Mouse (Mus musculus): ENCODE measurements around the gene Ptprn. TPM values are rescaled to one million over a fixed set of nuclear protein-coding genes. Genes with fewer than 3 reads are reported as not detected.
A peak's percentile ranks its signal among the peaks of the same experiment; 100 is the strongest.
"Not testable (repeated sequence)": the region's sequence is repeated elsewhere in the genome, so short reads cannot be mapped to it uniquely, and the experiment has no call there.

The Ptprn gene
- polyA plus RNA-seq, 1 experiment from 2014 or later, result 2.3 TPM

DNA sequence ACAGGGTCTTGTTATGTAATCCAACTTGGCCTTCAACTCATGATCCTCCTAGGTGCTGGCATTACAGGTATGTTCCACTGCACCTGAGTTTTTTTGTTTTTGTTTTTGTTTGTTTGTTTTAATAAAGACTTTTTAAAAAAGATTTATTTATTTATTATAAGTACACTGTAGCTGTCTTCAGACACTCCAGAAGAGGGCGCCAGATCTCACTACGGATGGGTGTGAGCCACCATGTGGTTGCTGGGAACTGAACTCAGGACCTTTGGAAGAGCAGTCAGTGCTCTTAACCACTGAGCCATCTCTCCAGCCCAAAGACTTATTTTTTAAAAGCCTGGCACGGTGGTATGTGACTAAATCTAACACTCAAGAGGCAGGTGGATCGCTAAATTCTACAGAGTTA is 31.8 kb downstream of the Ptprn start:
- not testable (repeated sequence) for H3K9ac ChIP-seq; H3K27ac ChIP-seq; H3K27me3 ChIP-seq; H3K9me3 ChIP-seq (replicated peaks); H3K4me2 ChIP-seq; ATAC-seq (replicated peaks; ENCODE audit: low FRiP score); H3K4me3 ChIP-seq (replicated peaks); H3K36me3 ChIP-seq
- WGBS, result 65% methylated on average over 4 of the region's 4 CpGs
- H3K4me1 ChIP-seq, result peaks cover 21% of the 10 kb centered on the region

GRCm38 (mm10) chr1:75231664-75232152 is 32.6 kb downstream of the Ptprn start, which contains the start of gene A630095N17Rik:
Gene A630095N17Rik (minus strand): TSS chr1:75232102.
- H3K27ac ChIP-seq, result no peak within 1 kb of the TSS
- no peak within 1 kb of the TSS for H3K4me3 ChIP-seq (replicated peaks)
- ATAC-seq (replicated peaks; ENCODE audit: low FRiP score), result no peak
- H3K4me1 ChIP-seq, result peaks cover 14% of the 10 kb centered on the region
- H3K9me3 ChIP-seq (replicated peaks), result no peaks in the 10 kb centered on the region
- no peak within 1 kb of the TSS for H3K4me2 ChIP-seq
- no peaks in the 10 kb centered on the region for H3K36me3 ChIP-seq
- peaks cover 6% of the 10 kb centered on the region; the same call in 1 of the 2 replicates for H3K27me3 ChIP-seq
- H3K9ac ChIP-seq, result no peak within 1 kb of the TSS
- WGBS, result 80% methylated on average over 5 of the region's 5 CpGs

DNA sequence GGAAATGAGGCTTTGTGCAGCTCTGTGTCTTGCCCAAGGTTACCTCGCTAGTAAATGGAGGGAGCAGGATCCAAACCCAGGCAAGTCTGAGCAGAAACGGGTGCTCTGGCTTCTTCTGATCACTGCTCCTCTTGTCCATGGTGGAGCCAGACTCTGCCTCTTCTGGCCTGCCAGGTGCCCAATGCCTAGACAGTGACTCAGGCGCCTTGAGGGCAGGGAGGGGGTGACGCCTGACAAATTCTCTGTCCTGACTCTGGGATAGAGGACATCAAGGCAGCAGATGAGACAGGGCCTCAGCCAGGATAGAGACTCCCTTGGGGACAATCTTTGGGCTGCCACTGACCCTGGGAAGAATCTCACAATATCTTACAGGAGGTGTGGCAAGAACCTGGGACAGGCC is 33.1 kb downstream of the Ptprn start:
- H3K4me1 ChIP-seq, result peaks cover 12% of the 10 kb centered on the region
- WGBS, result 79% methylated on average over 4 of the region's 4 CpGs
- H3K27ac ChIP-seq, result no peak overlapping the region
- no peak for ATAC-seq (replicated peaks; ENCODE audit: low FRiP score)
- no peak overlapping the region for H3K9ac ChIP-seq
- no peak overlapping the region for H3K4me3 ChIP-seq (replicated peaks)
- H3K36me3 ChIP-seq, result no peaks in the 10 kb centered on the region
- peaks cover 6% of the 10 kb centered on the region; the same call in 1 of the 2 replicates for H3K27me3 ChIP-seq
- H3K4me2 ChIP-seq, result no peak overlapping the region
- no peaks in the 10 kb centered on the region for H3K9me3 ChIP-seq (replicated peaks)

- H3K27me3 ChIP-seq, result peaks cover 6% of the 10 kb centered on the region
- H3K9ac ChIP-seq, result no peak overlapping the region
- no peak for ATAC-seq (replicated peaks; ENCODE audit: low FRiP score)
- H3K4me3 ChIP-seq (replicated peaks), result no peak overlapping the region
- no peak overlapping the region for H3K27ac ChIP-seq
- H3K36me3 ChIP-seq, result no peaks in the 10 kb centered on the region
- WGBS, result 73% methylated on average over 7 of the region's 7 CpGs
- no peaks in the 10 kb centered on the region for H3K9me3 ChIP-seq (replicated peaks)
- peaks cover 7% of the 10 kb centered on the region; the same call in 1 of the 2 replicates for H3K4me1 ChIP-seq
- H3K4me2 ChIP-seq, result no peak overlapping the region
Observed at GRCm38 (mm10) chr1:75230335-75230994, 33.8 kb downstream of the Ptprn start.

DNA sequence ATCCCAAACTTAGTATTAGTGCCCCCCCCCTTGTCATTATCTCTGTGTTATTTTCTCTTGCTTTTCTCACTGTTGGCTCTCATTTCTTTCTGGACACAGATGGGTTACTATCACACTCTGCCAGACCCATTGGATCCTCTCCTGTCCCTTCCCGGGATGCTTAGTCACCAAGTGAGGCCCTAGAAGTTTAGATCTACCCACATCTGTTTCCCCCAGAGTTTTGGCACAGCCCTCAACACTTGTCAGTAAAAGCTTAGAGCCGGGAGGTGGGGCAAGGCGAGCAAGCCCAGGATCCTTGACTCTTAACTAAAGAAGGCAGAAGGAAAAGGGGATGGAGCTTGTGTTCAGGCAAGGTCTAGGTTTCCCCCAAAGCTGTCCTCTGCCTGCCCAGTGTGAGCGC is 35.1 kb downstream of the Ptprn start:
- 63% methylated on average over 4 of the region's 4 CpGs for WGBS
- no peaks in the 10 kb centered on the region for H3K36me3 ChIP-seq
- H3K4me3 ChIP-seq (replicated peaks), result no peak overlapping the region
- H3K4me2 ChIP-seq, result no peak overlapping the region
- H3K27me3 ChIP-seq, result peaks cover 6% of the 10 kb centered on the region
- H3K27ac ChIP-seq, result no peak overlapping the region
- no peak overlapping the region for H3K9ac ChIP-seq
- no peak for ATAC-seq (replicated peaks; ENCODE audit: low FRiP score)
- H3K9me3 ChIP-seq (replicated peaks), result no peaks in the 10 kb centered on the region
- H3K4me1 ChIP-seq, result 0 out of 2 replicates have a peak, but pooled peaks cover under 1% of the 10 kb centered on the region

DNA sequence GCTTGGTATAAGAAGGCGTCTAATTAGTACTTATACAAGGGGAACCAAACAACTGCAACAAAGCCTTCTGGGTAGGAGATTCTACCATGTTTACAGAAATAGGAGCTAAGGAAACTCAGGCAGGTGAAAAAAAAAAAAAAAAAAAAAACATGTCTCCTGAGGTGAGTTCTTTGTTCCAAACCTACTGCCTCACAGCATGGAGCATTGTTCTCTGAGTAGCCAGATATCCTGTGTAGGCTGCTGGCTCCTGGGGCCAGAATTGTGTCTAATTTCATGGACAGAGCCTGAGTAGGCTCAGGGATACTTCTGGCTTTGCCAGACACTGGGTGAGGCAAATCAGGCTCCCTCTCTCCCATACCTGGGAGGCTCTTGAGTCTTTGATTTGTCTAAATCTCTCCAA is 36.6 kb downstream of the Ptprn start:
- H3K27ac ChIP-seq, result no peak overlapping the region
- 82% methylated on average over 1 of the region's 1 CpGs for WGBS
- H3K9ac ChIP-seq, result no peak overlapping the region
- no peaks in the 10 kb centered on the region for H3K9me3 ChIP-seq (replicated peaks)
- ATAC-seq (replicated peaks; ENCODE audit: low FRiP score), result no peak
- H3K4me1 ChIP-seq, result no peaks in the 10 kb centered on the region
- peaks cover 3% of the 10 kb centered on the region for H3K27me3 ChIP-seq
- no peak overlapping the region for H3K4me2 ChIP-seq
- H3K4me3 ChIP-seq (replicated peaks), result no peak overlapping the region
- no peaks in the 10 kb centered on the region for H3K36me3 ChIP-seq

DNA sequence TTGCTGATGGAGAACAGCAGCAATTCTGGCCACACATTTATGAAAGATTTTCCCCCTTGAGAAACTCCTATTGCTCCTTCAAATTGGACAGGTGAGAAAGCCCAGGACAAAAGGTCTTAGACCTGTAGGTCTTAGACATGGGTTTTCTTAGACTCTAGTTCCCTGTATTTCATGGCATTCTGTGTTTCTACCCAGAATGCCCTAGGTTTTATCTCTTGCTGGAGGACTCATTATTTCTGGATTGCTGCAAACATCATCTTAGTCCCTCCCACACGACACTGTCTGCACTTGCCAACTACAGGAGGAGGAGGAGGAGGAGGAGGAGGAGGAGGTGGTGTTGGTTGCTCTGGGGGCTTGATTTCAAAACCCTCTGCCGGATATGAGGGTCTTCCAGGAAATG is 38.2 kb downstream of the Ptprn start:
- no peak overlapping the region for H3K27ac ChIP-seq
- no peaks in the 10 kb centered on the region for H3K36me3 ChIP-seq
- no peak overlapping the region for H3K9ac ChIP-seq
- no peak overlapping the region for H3K4me3 ChIP-seq (replicated peaks)
- no peaks in the 10 kb centered on the region for H3K4me1 ChIP-seq
- no peaks in the 10 kb centered on the region for H3K9me3 ChIP-seq (replicated peaks)
- H3K27me3 ChIP-seq, result peaks cover 12% of the 10 kb centered on the region
- 44% methylated on average over 2 of the region's 2 CpGs for WGBS
- no peak overlapping the region for H3K4me2 ChIP-seq
- no peak for ATAC-seq (replicated peaks; ENCODE audit: low FRiP score)

GRCm38 (mm10) chr1:75225473-75225872 is 38.8 kb downstream of the Ptprn start:
- peaks cover 19% of the 10 kb centered on the region for H3K27me3 ChIP-seq
- no peak for ATAC-seq (replicated peaks; ENCODE audit: low FRiP score)
- H3K4me1 ChIP-seq, result no peaks in the 10 kb centered on the region
- 66% methylated on average over 3 of the region's 3 CpGs for WGBS
- H3K27ac ChIP-seq, result no peak overlapping the region
- H3K9ac ChIP-seq, result no peak overlapping the region
- H3K4me3 ChIP-seq (replicated peaks), result no peak overlapping the region
- H3K9me3 ChIP-seq (replicated peaks), result no peaks in the 10 kb centered on the region
- no peaks in the 10 kb centered on the region for H3K36me3 ChIP-seq
- H3K4me2 ChIP-seq, result no peak overlapping the region

GRCm38 (mm10) chr1:75223532-75223931 is 40.8 kb downstream of the Ptprn start:
- H3K9me3 ChIP-seq (replicated peaks), result no peaks in the 10 kb centered on the region
- 60% methylated on average over 6 of the region's 6 CpGs for WGBS
- no peak overlapping the region for H3K4me3 ChIP-seq (replicated peaks)
- H3K27me3 ChIP-seq, result peaks cover 38% of the 10 kb centered on the region
- no peak overlapping the region for H3K27ac ChIP-seq
- H3K4me1 ChIP-seq, result peaks cover 16% of the 10 kb centered on the region
- no peaks in the 10 kb centered on the region for H3K36me3 ChIP-seq
- no peak overlapping the region for H3K9ac ChIP-seq
- H3K4me2 ChIP-seq, result no peak overlapping the region
- no peak for ATAC-seq (replicated peaks; ENCODE audit: low FRiP score)

GRCm38 (mm10) chr1:75222926-75223325 is 41.4 kb downstream of the Ptprn start:
- Histone ChIP-seq H3K9ac (no peak overlapping the region), H3K4me2 (no peak overlapping the region), H3K9me3 (replicated peaks) (no peaks in the 10 kb centered on the region), H3K4me1 (peaks cover 22% of the 10 kb centered on the region), H3K4me3 (replicated peaks) (no peak overlapping the region), H3K27me3 (peaks cover 44% of the 10 kb centered on the region), H3K27ac (no peak overlapping the region), H3K36me3 (no peaks in the 10 kb centered on the region)
- 80% methylated on average over 6 of the region's 6 CpGs for WGBS
- ATAC-seq (replicated peaks; ENCODE audit: low FRiP score), result no peak

DNA sequence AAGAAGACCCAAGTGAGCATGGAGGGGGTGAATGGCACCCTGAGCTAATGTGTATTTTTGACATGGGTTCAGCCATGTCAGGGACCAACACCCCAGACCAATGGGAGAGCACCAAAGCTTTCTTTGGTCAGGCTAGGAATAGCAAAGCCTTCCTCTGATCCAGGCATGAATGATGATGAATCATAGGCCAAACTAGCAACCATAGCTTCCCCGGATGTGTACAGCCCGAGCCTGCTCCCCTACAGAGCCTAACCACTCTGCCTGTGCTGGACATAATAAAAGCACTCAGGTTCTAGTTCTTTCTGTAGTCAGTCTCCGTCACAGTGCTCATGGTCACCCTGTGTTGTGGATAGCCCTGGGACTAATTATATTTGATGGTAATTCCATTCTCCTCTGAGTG is 42.8 kb downstream of the Ptprn start:
- 75% methylated on average over 3 of the region's 3 CpGs for WGBS
- ATAC-seq (replicated peaks; ENCODE audit: low FRiP score), result no peak
- H3K4me3 ChIP-seq (replicated peaks), result no peak overlapping the region

DNA sequence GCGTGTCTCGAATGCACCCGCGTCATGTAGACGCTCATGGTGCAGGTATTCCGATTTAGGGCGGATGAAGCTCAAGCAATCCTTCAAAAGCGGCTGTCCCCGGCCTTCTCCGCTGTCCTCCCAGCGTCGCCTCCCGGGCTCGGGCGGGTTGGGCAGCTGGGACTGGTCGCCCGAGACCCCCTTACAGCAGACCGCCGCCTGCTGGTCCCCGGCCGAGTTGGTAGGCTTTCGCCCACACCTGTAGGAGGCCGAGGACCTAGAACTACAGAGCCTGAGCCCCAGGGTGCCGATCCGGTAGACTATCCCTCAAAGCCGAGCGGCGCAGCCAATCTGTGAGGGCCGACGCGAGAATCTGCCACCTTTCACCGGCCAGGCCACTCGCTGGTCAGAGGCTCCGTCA is 44.8 kb downstream of the Ptprn start, which contains the start of gene Tuba4a:
Gene Tuba4a, minus strand, starts transcription at position 335 of the 400 bp plus-strand sequence.
- Histone ChIP-seq H3K9ac (peak within 1 kb of the TSS; percentile 57), H3K9me3 (replicated peaks) (no peaks in the 10 kb centered on the region), H3K27ac (peak within 1 kb of the TSS; percentile 32; the same call in 1 of the 2 replicates), H3K27me3 (peaks cover 57% of the 10 kb centered on the region), H3K36me3 (peaks cover 18% of the 10 kb centered on the region), H3K4me1 (peaks cover 42% of the 10 kb centered on the region), H3K4me3 (replicated peaks) (peak within 1 kb of the TSS; percentile 59), H3K4me2 (peak within 1 kb of the TSS; percentile 98)
- ATAC-seq (replicated peaks; ENCODE audit: low FRiP score), result peak; percentile 69
- under 1% methylated on average over 34 of the region's 34 CpGs for WGBS

More for the DNA sequence above, 42.8 kb downstream of the Ptprn start:
- H3K27ac ChIP-seq, result no peak overlapping the region
- no peaks in the 10 kb centered on the region for H3K36me3 ChIP-seq
- H3K9ac ChIP-seq, result no peak overlapping the region
- no peaks in the 10 kb centered on the region for H3K9me3 ChIP-seq (replicated peaks)
- no peak overlapping the region for H3K4me2 ChIP-seq
- peaks cover 30% of the 10 kb centered on the region for H3K4me1 ChIP-seq
- H3K27me3 ChIP-seq, result peaks cover 57% of the 10 kb centered on the region

All from kidney, embryonic 15.5 days (tissue).